Mouse (Mus musculus): ENCODE measurements at regions not wholly inside any gene's neighbourhood (a gene's known extent, or its start where the extent isn't known, plus 50 kb on each side); places are given as distances from the start of the nearest gene placed in this dataset.

GRCm38 (mm10) chr10:111411533-111411932 lies 61.5 kb upstream of the Nap1l1 start:
- TF ChIP-seq CTCF (IDR thresholded peaks at IDR 0.05; ENCODE audit: low read depth) (no peak), EP300 (optimal IDR thresholded peaks at IDR 0.05) (no peak)
